Mouse (Mus musculus): ENCODE results near the gene Hspb6. TPM values are rescaled to one million over a fixed set of nuclear protein-coding genes. Genes with fewer than 3 reads are reported as not detected.
A peak's percentile ranks its signal among the peaks of the same experiment; 100 is the strongest.

Hspb6 gene
- polyA plus RNA-seq, 1 experiment from 2014 or later = 15.4 TPM

DNA sequence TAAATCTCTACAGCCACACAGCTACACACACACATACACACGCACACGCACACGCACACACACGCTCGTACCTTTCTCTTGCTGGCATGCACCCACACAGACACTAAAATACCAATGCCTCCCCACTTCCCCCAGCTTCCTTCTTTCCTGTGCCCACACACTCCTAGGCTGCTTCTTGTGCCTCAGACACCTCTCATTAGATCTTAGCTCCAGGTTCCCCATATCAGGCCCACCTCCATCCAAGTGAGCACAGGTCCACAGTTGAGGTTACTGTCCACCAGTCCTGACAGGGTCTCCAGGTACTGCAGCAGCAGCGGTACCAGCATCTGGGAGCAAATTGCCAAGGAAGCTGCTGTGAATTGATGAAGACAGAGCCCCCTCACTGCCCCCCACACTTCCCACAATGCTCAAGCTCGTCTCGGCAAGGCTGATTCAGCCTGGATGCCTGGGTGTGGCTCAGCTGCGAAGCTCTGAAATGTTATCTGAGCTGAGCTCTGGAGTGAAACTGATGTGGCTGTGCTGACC, 20.6 kb upstream of the Hspb6 start:
- no peaks in the 10 kb centered on the region for H3K9me3 ChIP-seq
- 82% methylated on average over 9 of the region's 9 CpGs for WGBS
- no peak overlapping the region for H3K4me3 ChIP-seq
- no peak overlapping the region for H3K27ac ChIP-seq
- H3K4me1 ChIP-seq = peaks cover 27% of the 10 kb centered on the region
- H3K27me3 ChIP-seq = no peaks in the 10 kb centered on the region
- ATAC-seq (ENCODE audit: low FRiP score, low read depth) = no peak
- peak overlapping the region; percentile 15; the same call in 1 of the 2 replicates for H3K9ac ChIP-seq
- peaks cover 66% of the 10 kb centered on the region for H3K36me3 ChIP-seq
- no peak overlapping the region for H3K4me2 ChIP-seq (replicated peaks)

- no peaks in the 10 kb centered on the region for H3K9me3 ChIP-seq
- peaks cover 21% of the 10 kb centered on the region for H3K4me1 ChIP-seq
- no peak for ATAC-seq (ENCODE audit: low FRiP score, low read depth)
- peak overlapping the region; percentile 88; the same call in 1 of the 2 replicates for H3K4me2 ChIP-seq (replicated peaks)
- peak overlapping the region; percentile 2; the same call in 1 of the 2 replicates for H3K4me3 ChIP-seq
- peaks cover 52% of the 10 kb centered on the region for H3K36me3 ChIP-seq
- 42% methylated on average over 8 of the region's 8 CpGs for WGBS
- peak overlapping the region; percentile 75; the same call in 1 of the 2 replicates for H3K9ac ChIP-seq
- no peak overlapping the region for H3K27ac ChIP-seq
- no peaks in the 10 kb centered on the region for H3K27me3 ChIP-seq
Observed at GRCm38 (mm10) chr7:30532931-30533330, 19.0 kb upstream of the Hspb6 start.

DNA sequence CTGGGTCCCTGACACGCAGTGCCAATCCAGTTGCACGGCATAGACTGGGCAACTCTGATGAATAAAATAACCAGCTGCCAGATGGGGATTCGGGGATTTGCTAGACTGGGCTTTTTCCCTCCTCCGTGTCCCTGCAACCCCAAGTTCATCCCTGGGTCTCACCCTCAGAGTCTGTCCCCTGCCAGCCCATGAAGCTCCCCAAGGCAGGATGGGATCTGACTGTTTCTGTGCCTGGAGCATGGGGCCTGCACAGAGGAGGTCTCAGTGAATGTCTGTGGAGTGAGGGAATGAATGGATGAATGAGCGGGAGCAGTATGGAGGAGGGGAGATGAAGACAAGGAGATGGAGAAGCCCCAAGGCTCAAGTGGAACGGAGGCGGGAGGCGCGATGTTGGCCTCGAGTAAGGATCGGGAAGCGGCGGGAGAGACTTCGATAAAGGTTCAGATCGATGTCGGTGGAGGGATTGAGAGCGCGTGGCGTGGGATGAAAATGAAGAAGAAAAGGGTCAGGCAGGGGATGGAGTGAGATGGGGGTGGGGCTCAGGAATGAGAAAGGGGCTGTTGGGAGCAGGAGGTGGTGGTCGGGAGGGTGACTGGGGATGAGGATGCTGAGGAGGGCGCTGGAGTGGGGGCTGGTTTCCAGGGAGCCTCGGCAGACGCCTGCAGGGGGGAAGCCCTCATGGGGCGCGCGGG, 17.9 kb upstream of the Hspb6 start:
- peak overlapping the region; percentile 75 for H3K9ac ChIP-seq
- H3K4me3 ChIP-seq = peak overlapping the region; percentile 73
- peak overlapping the region; percentile 88 for H3K4me2 ChIP-seq (replicated peaks)
- WGBS = 7% methylated on average over 24 of the region's 26 CpGs
- ATAC-seq (ENCODE audit: low FRiP score, low read depth) = no peak; the same call in 1 of the 2 replicates
- H3K27ac ChIP-seq = 0 out of 2 replicates have a peak overlapping the region, but pooled peaks have one; percentile 22
- H3K36me3 ChIP-seq = peaks cover 48% of the 10 kb centered on the region
- H3K4me1 ChIP-seq = peaks cover 21% of the 10 kb centered on the region
- H3K9me3 ChIP-seq = no peaks in the 10 kb centered on the region
- no peaks in the 10 kb centered on the region for H3K27me3 ChIP-seq

DNA sequence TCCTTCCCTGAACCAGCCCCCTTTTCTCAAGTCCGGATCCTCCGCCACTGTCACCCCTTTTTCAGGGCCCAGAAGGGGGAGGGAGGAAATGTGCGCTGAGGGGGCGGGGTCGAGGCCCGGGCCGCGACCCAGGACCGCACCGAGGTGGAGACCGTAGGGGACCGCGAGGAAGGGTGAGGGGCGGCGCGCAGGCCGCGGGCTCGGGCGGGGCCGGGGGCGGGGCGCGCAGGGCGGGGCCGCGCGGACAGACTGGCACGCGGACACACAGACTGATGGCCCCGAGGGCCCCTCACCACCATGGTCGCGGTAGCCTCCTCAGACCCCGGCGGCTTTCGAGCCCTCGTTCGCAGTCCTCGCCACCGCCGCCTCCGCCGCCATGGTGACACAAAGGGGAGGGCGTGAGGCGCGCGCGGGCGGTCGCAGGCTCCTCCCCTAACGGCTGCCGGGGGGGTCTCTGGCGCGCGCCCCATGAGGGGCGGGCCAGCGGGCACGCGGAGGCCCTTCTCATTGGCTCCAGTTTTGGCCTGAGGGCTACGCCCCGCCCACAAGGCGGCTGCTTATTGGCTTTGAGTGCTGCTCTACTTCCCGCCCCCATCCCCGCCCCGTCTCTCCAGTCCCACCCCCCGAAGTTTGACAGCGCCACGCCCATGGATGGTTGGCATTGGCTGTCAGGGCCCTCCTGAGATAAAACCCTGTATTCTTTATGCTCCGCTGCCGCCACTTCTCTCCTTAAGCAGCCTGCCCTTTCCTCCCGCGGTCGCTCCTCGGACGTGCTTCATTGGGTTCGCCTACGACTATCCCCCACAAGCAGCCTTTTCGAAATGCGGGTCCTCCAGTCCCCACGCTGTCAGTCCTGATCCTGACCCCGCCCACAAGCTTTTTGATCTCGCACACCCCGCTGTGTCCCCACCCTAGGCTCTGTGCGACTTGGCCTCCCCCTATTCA, 17.1 kb upstream of the Hspb6 start, which contains the start of gene Arhgap33:
Gene Arhgap33 (minus strand): TSS at position 428 of the 945 bp plus-strand sequence.
- Histone ChIP-seq H3K27ac (peak within 1 kb of the TSS; percentile 65; the same call in 1 of the 2 replicates), H3K9me3 (no peaks in the 10 kb centered on the region), H3K4me1 (peaks cover 21% of the 10 kb centered on the region), H3K36me3 (peaks cover 48% of the 10 kb centered on the region), H3K9ac (peak within 1 kb of the TSS; percentile 75), H3K4me3 (peak within 1 kb of the TSS; percentile 73), H3K4me2 (replicated peaks) (peak within 1 kb of the TSS; percentile 88), H3K27me3 (no peaks in the 10 kb centered on the region)
- peak; percentile 95 for ATAC-seq (ENCODE audit: low FRiP score, low read depth)
- under 1% methylated on average over 60 of the region's 84 CpGs for WGBS

DNA sequence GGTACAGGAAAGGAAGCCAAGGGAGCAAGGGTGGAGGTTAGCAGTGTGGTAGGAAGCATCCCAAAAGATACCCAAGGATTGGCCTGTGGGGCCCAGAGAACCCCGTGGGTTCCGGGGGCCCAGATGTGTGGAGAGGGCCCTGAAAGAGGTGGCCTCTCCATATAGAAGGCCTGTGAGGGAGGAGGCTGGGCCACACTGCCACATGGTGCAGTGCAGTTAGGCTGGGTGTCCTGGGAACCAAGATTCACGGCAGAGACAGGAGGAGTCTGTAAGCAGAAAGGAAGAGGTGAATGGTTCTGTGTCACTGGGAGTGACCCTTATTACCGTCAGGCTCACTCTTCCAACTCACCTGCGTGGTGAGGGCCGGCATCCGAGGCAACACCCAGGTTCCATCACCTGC, 11.4 kb upstream of the Hspb6 start:
- H3K4me1 ChIP-seq = peaks cover 1% of the 10 kb centered on the region
- no peak overlapping the region for H3K4me2 ChIP-seq (replicated peaks)
- H3K27me3 ChIP-seq = no peaks in the 10 kb centered on the region
- no peak overlapping the region for H3K27ac ChIP-seq
- peaks cover 52% of the 10 kb centered on the region for H3K36me3 ChIP-seq
- no peaks in the 10 kb centered on the region for H3K9me3 ChIP-seq
- 88% methylated on average over 7 of the region's 7 CpGs for WGBS
- H3K9ac ChIP-seq = no peak overlapping the region
- no peak for ATAC-seq (ENCODE audit: low FRiP score, low read depth)
- no peak overlapping the region for H3K4me3 ChIP-seq

DNA sequence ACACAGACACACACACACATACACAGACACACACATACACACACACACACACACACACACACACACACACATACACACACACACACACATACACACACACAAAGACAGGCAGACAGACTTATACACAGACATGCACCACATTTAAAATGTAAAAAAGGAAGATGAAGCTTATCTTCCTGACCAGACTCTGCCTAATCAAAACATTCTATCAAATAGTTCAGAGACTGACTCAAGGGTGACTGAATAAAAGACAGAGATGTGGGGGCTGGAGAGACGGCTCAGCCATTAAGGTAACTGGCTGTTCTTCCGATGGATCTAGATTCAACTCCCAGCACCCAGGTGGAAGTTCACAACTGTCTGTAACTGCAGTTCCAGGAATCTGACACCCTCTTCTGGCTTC, 7.7 kb upstream of the Hspb6 start:
- no peak overlapping the region for H3K4me2 ChIP-seq (replicated peaks)
- H3K27me3 ChIP-seq = no peaks in the 10 kb centered on the region
- no peak overlapping the region for H3K9ac ChIP-seq
- H3K9me3 ChIP-seq = no peaks in the 10 kb centered on the region
- H3K4me1 ChIP-seq = no peaks in the 10 kb centered on the region
- H3K36me3 ChIP-seq = peaks cover 75% of the 10 kb centered on the region
- no peak overlapping the region for H3K4me3 ChIP-seq
- no peak for ATAC-seq (ENCODE audit: low FRiP score, low read depth)
- 94% methylated on average over 2 of the region's 2 CpGs for WGBS
- H3K27ac ChIP-seq = no peak overlapping the region

DNA sequence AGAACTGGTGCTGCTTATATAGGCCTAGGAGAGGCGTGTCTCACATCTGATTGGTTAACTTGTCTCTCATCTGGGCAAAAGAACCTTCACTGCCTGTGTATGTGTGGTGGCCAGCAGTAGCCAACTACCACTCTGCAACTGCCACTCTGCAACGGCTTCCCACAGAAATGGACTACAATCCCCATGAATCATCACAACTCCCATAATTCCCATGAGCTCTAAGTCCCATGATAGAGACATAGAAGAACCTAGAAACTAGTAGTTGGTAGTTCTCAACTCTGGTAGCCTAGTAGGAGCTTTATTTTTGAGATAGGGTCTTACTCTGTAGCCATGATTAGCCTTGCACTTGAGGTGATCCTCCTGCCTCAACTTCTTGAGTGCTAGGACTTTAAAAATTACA, 2.1 kb upstream of the Hspb6 start:
- 87% methylated on average over 2 of the region's 2 CpGs for WGBS
- peaks cover 50% of the 10 kb centered on the region for H3K36me3 ChIP-seq
- no peak overlapping the region for H3K27ac ChIP-seq
- H3K4me3 ChIP-seq = no peak overlapping the region
- no peak for ATAC-seq (ENCODE audit: low FRiP score, low read depth)
- H3K4me1 ChIP-seq = peaks cover 23% of the 10 kb centered on the region
- H3K9me3 ChIP-seq = no peaks in the 10 kb centered on the region
- H3K9ac ChIP-seq = no peak overlapping the region
- H3K4me2 ChIP-seq (replicated peaks) = no peak overlapping the region
- H3K27me3 ChIP-seq = no peaks in the 10 kb centered on the region

DNA sequence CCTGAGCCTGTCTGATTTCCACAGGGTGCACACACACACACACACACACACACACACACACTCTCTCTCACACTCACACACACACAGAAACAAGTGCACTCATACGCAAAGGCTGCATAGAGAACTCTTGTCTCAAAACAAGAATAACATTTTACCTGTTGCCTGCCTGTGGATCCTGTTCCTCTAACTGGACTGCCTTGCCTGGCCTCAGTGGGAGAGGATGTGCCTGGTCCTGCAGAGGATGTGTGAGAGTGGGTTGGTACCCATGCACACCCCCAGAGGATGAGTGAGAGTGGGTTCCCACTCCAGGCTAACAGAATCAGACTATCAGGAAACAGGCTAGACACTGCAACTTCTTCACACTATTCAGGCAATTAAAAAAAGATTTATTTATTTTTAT, 1.4 kb upstream of the Hspb6 start:
- WGBS = 100% methylated on average over 1 of the region's 1 CpGs
- Histone ChIP-seq H3K27ac (no peak overlapping the region), H3K9ac (no peak overlapping the region), H3K27me3 (no peaks in the 10 kb centered on the region), H3K36me3 (peaks cover 52% of the 10 kb centered on the region), H3K4me3 (0 out of 2 replicates have a peak overlapping the region, but pooled peaks have one; percentile 68), H3K9me3 (no peaks in the 10 kb centered on the region), H3K4me2 (replicated peaks) (0 out of 2 replicates have a peak overlapping the region, but pooled peaks have one; percentile 94), H3K4me1 (peaks cover 23% of the 10 kb centered on the region)
- no peak for ATAC-seq (ENCODE audit: low FRiP score, low read depth)

GRCm38 (mm10) chr7:30551445-30552101, 405 bp upstream of the Hspb6 start:
- H3K27ac ChIP-seq = peak overlapping the region; percentile 95
- peak; percentile 65 for ATAC-seq (ENCODE audit: low FRiP score, low read depth)
- H3K36me3 ChIP-seq = peaks cover 52% of the 10 kb centered on the region
- H3K4me1 ChIP-seq = peaks cover 23% of the 10 kb centered on the region
- H3K27me3 ChIP-seq = no peaks in the 10 kb centered on the region
- peak overlapping the region; percentile 94 for H3K4me2 ChIP-seq (replicated peaks)
- WGBS = 3% methylated on average over 10 of the region's 10 CpGs
- H3K9me3 ChIP-seq = no peaks in the 10 kb centered on the region
- peak overlapping the region; percentile 68 for H3K4me3 ChIP-seq
- peak overlapping the region; percentile 75 for H3K9ac ChIP-seq

- no peaks in the 10 kb centered on the region for H3K27me3 ChIP-seq
- H3K9ac ChIP-seq = peak overlapping the region; percentile 77
- 5% methylated on average over 23 of the region's 23 CpGs for WGBS
- peaks cover 51% of the 10 kb centered on the region for H3K36me3 ChIP-seq
- peak overlapping the region; percentile 94 for H3K4me2 ChIP-seq (replicated peaks)
- peaks cover 27% of the 10 kb centered on the region for H3K4me1 ChIP-seq
- H3K9me3 ChIP-seq = no peaks in the 10 kb centered on the region
- H3K4me3 ChIP-seq = peak overlapping the region; percentile 68
- no peak for ATAC-seq (ENCODE audit: low FRiP score, low read depth)
- H3K27ac ChIP-seq = peak overlapping the region; percentile 95
Observed at GRCm38 (mm10) chr7:30553021-30553589, 1.1 kb downstream of the Hspb6 start.
